Mouse (Mus musculus) B cell, adult 62 days (primary cell): ENCODE results near the gene Ctsd. TPM values are rescaled to one million over a fixed set of nuclear protein-coding genes. Genes with fewer than 3 reads are reported as not detected.

Experiments used
- total RNA-seq: library from RNA; stranded (reverse); gene quantifications from 4 replicates; pipeline ENCODE4 v1.2.4, GENCODE M21; 2023

The Ctsd gene
- total RNA-seq: 67.6 to 79.8 TPM (median 71.9 TPM) in 4 replicates

DNA sequence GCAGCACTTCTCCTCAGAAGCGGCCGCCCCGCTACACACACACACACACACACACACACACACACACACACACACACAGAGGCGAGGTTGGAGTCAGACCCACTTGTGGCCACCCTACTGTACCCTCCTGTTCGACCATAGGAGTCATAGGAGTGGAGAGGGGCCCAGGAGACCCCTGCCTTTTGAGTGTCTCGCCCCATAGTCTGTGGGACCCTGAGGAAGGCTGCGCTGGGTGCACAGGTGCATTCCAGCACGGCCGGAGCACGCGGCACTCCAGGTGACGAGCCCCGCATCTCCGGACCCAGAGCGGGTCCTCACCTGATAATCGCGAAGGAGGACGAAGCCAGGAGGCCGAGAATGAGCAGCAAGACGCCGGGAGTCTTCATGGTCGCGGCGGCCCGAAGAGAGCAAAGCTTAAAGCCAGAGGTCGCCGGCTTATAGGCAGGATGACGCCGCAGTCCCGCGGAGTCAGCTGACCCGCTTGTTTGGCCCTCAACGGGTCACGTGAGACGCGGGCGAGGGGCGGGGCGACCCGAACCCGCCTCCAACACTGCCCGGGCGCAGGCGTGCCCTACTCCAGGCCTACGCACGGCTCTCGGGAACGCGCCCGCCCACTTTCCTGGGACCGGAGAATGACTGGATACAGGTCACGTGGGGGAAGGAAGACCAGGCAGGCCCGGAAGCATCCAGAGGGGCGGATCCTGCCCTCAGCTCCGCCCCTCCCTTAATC, at the start of gene Ctsd:
Gene Ctsd (minus strand): TSS at position 620 of the 730 bp plus-strand sequence.

DNA sequence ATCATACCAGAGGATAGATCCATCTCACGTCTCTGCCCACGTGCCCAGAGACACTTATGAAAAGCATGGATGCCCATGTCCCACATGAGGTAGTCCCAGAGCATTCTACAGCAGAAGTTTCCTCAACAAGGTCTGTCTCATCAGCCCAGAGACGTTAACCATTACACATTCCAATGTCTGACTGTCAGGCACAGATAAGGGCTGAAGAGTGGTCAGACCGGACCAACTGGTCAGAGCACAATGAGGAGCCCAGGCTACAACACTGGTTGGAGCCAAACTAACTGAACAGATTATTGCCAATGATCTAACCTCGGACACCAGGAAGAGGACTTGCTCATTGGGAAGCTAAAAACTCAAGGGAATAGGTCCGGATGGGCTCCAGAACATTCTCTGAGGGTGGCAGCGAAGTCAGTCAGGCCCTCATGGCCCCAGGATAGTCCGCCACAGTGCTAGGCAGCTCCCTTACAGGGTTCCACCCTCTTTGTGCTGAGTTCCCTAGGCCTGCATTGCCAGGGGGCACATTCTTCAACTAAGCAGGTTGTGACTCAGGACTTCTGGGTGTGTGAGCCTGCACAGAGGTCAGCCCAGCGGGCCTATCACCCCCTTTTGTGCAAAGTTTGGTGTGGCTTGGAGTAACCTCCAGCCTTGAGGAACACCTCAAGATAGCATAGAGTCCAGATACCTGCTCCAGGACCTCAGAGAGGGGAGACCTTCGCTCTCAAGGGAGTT, 46.5 kb upstream of the Ctsd start, which contains the start of gene Syt8:
Gene Syt8 (plus strand): TSS at position 714 of the 729 bp plus-strand sequence.

DNA sequence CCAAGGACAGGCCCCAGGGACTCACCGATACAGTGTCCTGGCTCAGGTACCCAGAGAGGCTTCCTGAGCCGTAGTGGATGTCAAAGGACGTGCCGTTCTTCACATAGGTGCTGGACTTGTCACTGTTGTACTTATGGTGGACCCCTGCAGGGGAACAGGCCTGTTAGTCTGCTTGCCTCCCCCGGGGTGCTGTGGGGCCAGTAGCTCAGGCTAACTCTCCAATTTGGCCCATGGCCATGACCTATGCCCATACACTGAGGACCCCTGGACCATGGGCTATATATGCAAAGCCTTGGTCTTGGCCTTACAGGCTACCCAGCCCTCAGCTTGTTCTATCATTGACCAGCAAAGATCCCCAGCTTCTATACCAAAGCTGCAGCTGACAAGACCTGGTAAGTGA, 5.3 kb downstream of the Ctsd start, which contains the start of gene Gm49369:
Gene Gm49369 (minus strand): TSS at position 101 of the 400 bp plus-strand sequence.

DNA sequence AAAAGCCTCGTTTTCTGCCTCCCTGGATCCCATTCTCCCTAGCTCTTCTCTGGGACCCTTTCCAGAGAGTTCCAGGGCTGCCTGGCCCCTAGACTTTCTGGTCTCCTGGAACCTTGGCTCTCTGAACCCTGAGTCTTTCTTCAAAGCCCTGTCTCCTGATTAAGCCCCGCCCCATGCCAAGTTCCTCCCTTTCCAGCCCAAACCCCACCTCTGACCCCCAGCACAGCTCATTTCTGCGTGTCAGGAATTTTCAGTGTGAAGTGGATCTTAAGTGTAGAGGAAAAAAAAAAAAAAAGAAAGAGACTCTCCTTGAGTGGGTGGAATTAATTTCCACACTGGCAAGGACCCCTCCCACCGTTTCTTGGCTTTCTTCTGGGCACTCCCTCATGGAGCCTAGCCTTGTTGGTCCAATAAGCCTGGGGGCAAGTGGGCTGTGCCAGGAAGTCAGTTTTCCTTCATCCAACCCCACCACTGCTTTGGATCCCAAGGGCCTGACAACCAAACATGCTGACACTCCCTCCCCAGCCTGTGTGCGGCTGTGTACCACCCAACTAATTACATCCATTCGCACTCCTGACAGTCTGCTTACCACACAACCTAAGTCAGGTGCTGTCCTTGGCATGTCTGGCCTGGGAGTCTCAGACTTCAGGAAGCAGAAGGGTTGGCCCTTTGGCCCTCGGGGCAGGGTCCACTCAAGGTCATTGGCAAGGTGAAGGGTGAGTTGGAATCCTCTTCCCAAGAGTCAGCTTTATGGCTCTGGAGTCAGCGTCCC, 14.0 kb downstream of the Ctsd start, which contains the start of gene Ifitm10:
Gene Ifitm10 (minus strand): TSS at position 113 of the 772 bp plus-strand sequence.

Other genes with a start within 250 kb of the Ctsd start
- gene Gm45337, start 243.4 kb downstream of the Ctsd start, total RNA-seq: not detected in 4 replicates
- not detected in 4 replicates for gene Gm29735, start 230.9 kb downstream of the Ctsd start, total RNA-seq
- gene Gm4553, start 222.3 kb downstream of the Ctsd start, total RNA-seq: not detected in 4 replicates
- not detected in 4 replicates for gene Krtap5-2, start 212.0 kb downstream of the Ctsd start, total RNA-seq
- not detected in 4 replicates for gene Gm10153, start 197.6 kb downstream of the Ctsd start, total RNA-seq
- gene Krtap5-3, start 186.7 kb downstream of the Ctsd start, total RNA-seq: not detected in 4 replicates
- gene Gm7579, start 176.2 kb downstream of the Ctsd start, total RNA-seq: not detected in 4 replicates
- not detected in 4 replicates for gene Krtap5-5, start 158.1 kb downstream of the Ctsd start, total RNA-seq
- gene Gm40460, start 147.0 kb downstream of the Ctsd start, total RNA-seq: not detected in 4 replicates
- not detected in 4 replicates for gene Gm2431, start 129.7 kb downstream of the Ctsd start, total RNA-seq
- gene Gm4559, start 113.7 kb downstream of the Ctsd start, total RNA-seq: not detected in 4 replicates
- not detected in 4 replicates for gene Krtap5-1, start 90.9 kb downstream of the Ctsd start, total RNA-seq
- gene Krtap5-4, start 84.5 kb downstream of the Ctsd start, total RNA-seq: not detected in 4 replicates
- 0.75 TPM in 1 of 4 replicates, not detected in the others for gene Ifitm10, start 14.3 kb downstream of the Ctsd start, total RNA-seq
- gene Gm49369, start 5.4 kb downstream of the Ctsd start, total RNA-seq: 0.85 TPM in 1 of 4 replicates, not detected in the others
- gene Syt8, start 46.8 kb upstream of the Ctsd start, total RNA-seq: not detected in 4 replicates
- 3.1 to 9.1 TPM (median 5.4 TPM) in 4 replicates for gene Tnni2, start 53.8 kb upstream of the Ctsd start, total RNA-seq
- 752 to 815 TPM (median 786 TPM) in 4 replicates for gene Lsp1, start 72.8 kb upstream of the Ctsd start, total RNA-seq
- 37.8 to 47.2 TPM (median 41.7 TPM) in 4 replicates for gene Tnnt3, start 110.8 kb upstream of the Ctsd start, total RNA-seq
- gene Mrpl23, start 144.6 kb upstream of the Ctsd start, total RNA-seq: 12.4 to 20.3 TPM (median 16.7 TPM) in 4 replicates